Mouse (Mus musculus): ENCODE data around the gene Sdk2. TPM values are rescaled to one million over a fixed set of nuclear protein-coding genes. Genes with fewer than 3 reads are reported as not detected.

Gene Sdk2
- polyA plus RNA-seq, 1 experiment from 2014 or later = 4.7 TPM

DNA sequence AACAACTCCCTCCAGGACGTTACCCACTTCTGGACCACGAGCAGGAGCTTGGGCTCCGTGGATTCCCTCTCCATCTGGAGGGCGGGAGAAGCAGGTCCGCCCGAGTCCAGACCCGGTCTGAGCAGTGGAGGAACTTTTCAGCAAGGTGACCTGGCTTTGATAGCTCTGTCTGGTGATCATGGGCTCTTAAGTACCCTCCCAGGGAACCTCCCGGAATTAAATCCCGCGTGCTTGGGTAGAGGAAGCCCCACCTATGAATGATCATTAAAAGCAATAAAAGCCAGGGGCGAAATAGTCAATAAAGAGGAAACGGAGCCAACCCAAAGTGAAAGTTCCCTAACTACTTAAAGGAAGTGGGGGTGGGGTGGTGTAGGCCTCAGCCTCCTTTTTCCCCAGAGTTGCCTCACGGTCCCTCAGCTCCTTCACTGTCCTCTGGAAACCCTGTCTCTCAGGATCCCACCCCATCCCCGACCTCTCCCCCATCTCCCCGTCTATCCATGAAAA lies 314.6 kb downstream of the Sdk2 start:
- Histone ChIP-seq H3K4me2 (peak overlapping the region; percentile 75), H3K36me3 (no peaks in the 10 kb centered on the region), H3K27ac (replicated peaks) (peak overlapping the region; percentile 95), H3K9ac (peak overlapping the region; percentile 93; the same call in 1 of the 2 replicates), H3K9me3 (no peaks in the 10 kb centered on the region), H3K27me3 (no peaks in the 10 kb centered on the region), H3K4me3 (peak overlapping the region; percentile 85), H3K4me1 (replicated peaks) (peaks cover 38% of the 10 kb centered on the region)
- WGBS = 29% methylated on average over 15 of the region's 15 CpGs
- ATAC-seq (ENCODE audit: low FRiP score, low read depth) = 0 out of 2 replicates have a peak, but pooled peaks have one; percentile 2

- Histone ChIP-seq H3K4me1 (replicated peaks) (peaks cover 38% of the 10 kb centered on the region), H3K4me2 (peak within 1 kb of the TSS; percentile 75), H3K27ac (replicated peaks) (peak within 1 kb of the TSS; percentile 95), H3K9me3 (no peaks in the 10 kb centered on the region), H3K4me3 (peak within 1 kb of the TSS; percentile 85), H3K36me3 (no peaks in the 10 kb centered on the region), H3K27me3 (no peaks in the 10 kb centered on the region), H3K9ac (peak within 1 kb of the TSS; percentile 93)
- peak; percentile 90 for ATAC-seq (ENCODE audit: low FRiP score, low read depth)
- under 1% methylated on average over 43 of the region's 44 CpGs for WGBS
These were observed 315.3 kb downstream of the Sdk2 start, which contains the start of gene Cdc42ep4 for GRCm38 (mm10) chr11:113751484-113752084. TSS of gene Cdc42ep4 (minus strand) at chr11:113751881.

GRCm38 (mm10) chr11:113750571-113751483 lies 316.0 kb downstream of the Sdk2 start:
- under 1% methylated on average over 66 of the region's 67 CpGs for WGBS
- peak overlapping the region; percentile 93 for H3K9ac ChIP-seq
- H3K36me3 ChIP-seq = no peaks in the 10 kb centered on the region
- peaks cover 41% of the 10 kb centered on the region for H3K4me1 ChIP-seq (replicated peaks)
- peak overlapping the region; percentile 95 for H3K27ac ChIP-seq (replicated peaks)
- ATAC-seq (ENCODE audit: low FRiP score, low read depth) = peak; percentile 43
- H3K9me3 ChIP-seq = no peaks in the 10 kb centered on the region
- H3K4me2 ChIP-seq = peak overlapping the region; percentile 75
- peak overlapping the region; percentile 85 for H3K4me3 ChIP-seq
- no peaks in the 10 kb centered on the region for H3K27me3 ChIP-seq

- H3K9ac ChIP-seq = peak overlapping the region; percentile 93
- no peaks in the 10 kb centered on the region for H3K9me3 ChIP-seq
- no peaks in the 10 kb centered on the region for H3K36me3 ChIP-seq
- peak; percentile 24; the same call in 1 of the 2 replicates for ATAC-seq (ENCODE audit: low FRiP score, low read depth)
- peak overlapping the region; percentile 95 for H3K27ac ChIP-seq (replicated peaks)
- no peaks in the 10 kb centered on the region for H3K27me3 ChIP-seq
- peaks cover 41% of the 10 kb centered on the region for H3K4me1 ChIP-seq (replicated peaks)
- H3K4me2 ChIP-seq = peak overlapping the region; percentile 75
- WGBS = under 1% methylated on average over 9 of the region's 9 CpGs
- H3K4me3 ChIP-seq = peak overlapping the region; percentile 85
These were observed 317.0 kb downstream of the Sdk2 start for GRCm38 (mm10) chr11:113749749-113750351.

GRCm38 (mm10) chr11:113748797-113749521 lies 317.9 kb downstream of the Sdk2 start:
- WGBS = 11% methylated on average over 21 of the region's 21 CpGs
- peaks cover 41% of the 10 kb centered on the region for H3K4me1 ChIP-seq (replicated peaks)
- H3K9me3 ChIP-seq = no peaks in the 10 kb centered on the region
- peak overlapping the region; percentile 75 for H3K4me2 ChIP-seq
- peak overlapping the region; percentile 93; the same call in 1 of the 2 replicates for H3K9ac ChIP-seq
- no peaks in the 10 kb centered on the region for H3K36me3 ChIP-seq
- H3K27ac ChIP-seq (replicated peaks) = peak overlapping the region; percentile 95
- H3K4me3 ChIP-seq = peak overlapping the region; percentile 85
- ATAC-seq (ENCODE audit: low FRiP score, low read depth) = no peak
- H3K27me3 ChIP-seq = no peaks in the 10 kb centered on the region

DNA sequence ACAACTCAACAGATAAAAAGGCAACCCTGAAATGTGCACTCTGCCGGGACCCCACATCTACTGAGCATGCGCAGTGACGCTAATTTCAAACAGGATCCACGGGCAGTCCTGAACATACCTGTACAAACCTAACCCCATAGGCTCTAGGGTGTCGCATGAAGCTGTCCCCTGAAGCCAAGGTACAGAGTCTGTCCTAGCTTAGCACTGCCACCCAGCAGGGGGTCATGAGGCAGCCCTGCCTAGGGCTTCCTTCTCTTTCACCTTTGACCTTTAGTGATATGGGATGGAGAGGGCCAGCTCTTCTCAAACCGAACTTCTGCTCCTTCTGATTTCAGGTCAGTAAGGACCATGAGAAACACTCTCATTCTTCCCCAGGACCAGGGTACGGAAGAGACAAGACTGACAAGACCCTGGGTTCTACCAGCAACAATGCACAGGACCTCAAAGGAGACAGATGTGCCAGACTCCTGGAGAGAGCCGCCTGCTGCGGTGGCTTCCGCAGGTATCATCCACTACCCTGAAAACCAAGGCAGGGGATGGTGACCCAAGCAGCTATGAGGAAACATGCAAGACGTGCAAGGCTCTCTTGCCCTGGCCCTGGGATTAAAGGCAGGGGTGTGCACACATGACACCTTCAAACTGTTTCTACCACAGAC lies 319.0 kb downstream of the Sdk2 start:
- H3K9ac ChIP-seq = no peak overlapping the region
- H3K36me3 ChIP-seq = peaks cover 2% of the 10 kb centered on the region; the same call in 1 of the 2 replicates
- H3K4me1 ChIP-seq (replicated peaks) = peaks cover 41% of the 10 kb centered on the region
- H3K9me3 ChIP-seq = no peaks in the 10 kb centered on the region
- no peak for ATAC-seq (ENCODE audit: low FRiP score, low read depth)
- WGBS = 84% methylated on average over 11 of the region's 11 CpGs
- no peaks in the 10 kb centered on the region for H3K27me3 ChIP-seq
- no peak overlapping the region for H3K4me3 ChIP-seq
- no peak overlapping the region for H3K27ac ChIP-seq (replicated peaks)
- peak overlapping the region; percentile 75 for H3K4me2 ChIP-seq

GRCm38 (mm10) chr11:113747056-113747455 lies 319.8 kb downstream of the Sdk2 start:
- 0 out of 2 replicates have a peak overlapping the region, but pooled peaks have one; percentile 19 for H3K27ac ChIP-seq (replicated peaks)
- H3K9ac ChIP-seq = no peak overlapping the region
- H3K9me3 ChIP-seq = no peaks in the 10 kb centered on the region
- 75% methylated on average over 16 of the region's 16 CpGs for WGBS
- H3K4me1 ChIP-seq (replicated peaks) = peaks cover 42% of the 10 kb centered on the region
- ATAC-seq (ENCODE audit: low FRiP score, low read depth) = no peak
- peaks cover 2% of the 10 kb centered on the region; the same call in 1 of the 2 replicates for H3K36me3 ChIP-seq
- H3K4me2 ChIP-seq = peak overlapping the region; percentile 75; the same call in 1 of the 2 replicates
- H3K4me3 ChIP-seq = no peak overlapping the region
- H3K27me3 ChIP-seq = no peaks in the 10 kb centered on the region

DNA sequence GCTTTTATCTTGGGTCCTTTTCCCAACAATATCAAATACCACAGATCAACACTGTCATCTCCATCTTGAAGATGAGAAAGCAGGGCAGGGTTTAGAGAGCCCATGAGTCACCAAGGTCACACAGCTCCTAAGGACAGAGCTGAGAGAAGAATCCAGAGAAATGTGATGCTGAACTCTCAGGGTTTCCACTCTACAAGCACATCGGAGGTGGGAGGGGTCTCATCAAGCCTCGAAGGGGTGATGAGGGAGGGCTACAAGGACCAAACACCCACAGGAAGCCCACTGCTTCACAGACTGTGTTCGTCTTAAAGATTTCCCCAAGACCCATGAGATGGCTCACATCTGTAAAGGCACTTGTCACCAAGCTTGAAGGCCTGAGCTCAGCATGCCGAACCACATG lies 320.9 kb downstream of the Sdk2 start:
- H3K36me3 ChIP-seq = peaks cover 2% of the 10 kb centered on the region; the same call in 1 of the 2 replicates
- H3K4me3 ChIP-seq = no peak overlapping the region
- no peak overlapping the region for H3K4me2 ChIP-seq
- H3K4me1 ChIP-seq (replicated peaks) = peaks cover 40% of the 10 kb centered on the region
- 86% methylated on average over 4 of the region's 4 CpGs for WGBS
- no peak overlapping the region for H3K9ac ChIP-seq
- no peaks in the 10 kb centered on the region for H3K27me3 ChIP-seq
- no peak for ATAC-seq (ENCODE audit: low FRiP score, low read depth)
- H3K27ac ChIP-seq (replicated peaks) = no peak overlapping the region
- no peaks in the 10 kb centered on the region for H3K9me3 ChIP-seq

DNA sequence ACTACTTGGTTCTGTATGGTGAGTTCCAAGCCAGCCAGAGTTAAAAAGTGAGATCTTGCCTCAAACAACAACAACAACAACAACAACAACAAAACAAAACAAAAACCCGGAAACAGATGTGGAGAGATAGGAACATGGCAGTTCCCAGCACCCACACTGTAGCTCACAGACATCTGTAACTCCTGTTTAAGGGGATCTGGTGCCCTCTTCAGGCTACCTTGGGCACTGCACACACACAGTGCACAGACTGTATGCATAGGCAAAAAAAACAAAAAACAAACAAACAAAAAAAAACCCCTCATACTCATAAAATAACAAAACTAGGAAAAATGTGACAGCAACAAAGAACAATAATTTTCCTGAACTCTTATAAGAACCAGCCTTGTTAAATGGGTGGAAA lies 323.8 kb downstream of the Sdk2 start:
- ATAC-seq (ENCODE audit: low FRiP score, low read depth) = no peak
- Histone ChIP-seq H3K27ac (replicated peaks) (no peak overlapping the region), H3K4me1 (replicated peaks) (peaks cover 33% of the 10 kb centered on the region), H3K4me3 (no peak overlapping the region), H3K9ac (no peak overlapping the region), H3K27me3 (no peaks in the 10 kb centered on the region), H3K9me3 (no peaks in the 10 kb centered on the region), H3K36me3 (peaks cover 2% of the 10 kb centered on the region; the same call in 1 of the 2 replicates), H3K4me2 (no peak overlapping the region)
- WGBS = 100% methylated on average over 1 of the region's 1 CpGs

GRCm38 (mm10) chr11:113740100-113740499 lies 326.7 kb downstream of the Sdk2 start:
- Histone ChIP-seq H3K4me1 (replicated peaks) (peaks cover 25% of the 10 kb centered on the region; the same call in 1 of the 2 replicates), H3K27me3 (no peaks in the 10 kb centered on the region), H3K4me2 (no peak overlapping the region), H3K36me3 (peaks cover 2% of the 10 kb centered on the region; the same call in 1 of the 2 replicates), H3K9ac (no peak overlapping the region), H3K27ac (replicated peaks) (no peak overlapping the region), H3K4me3 (no peak overlapping the region), H3K9me3 (no peaks in the 10 kb centered on the region)
- WGBS = 89% methylated on average over 7 of the region's 7 CpGs
- no peak for ATAC-seq (ENCODE audit: low FRiP score, low read depth)
